Mouse (Mus musculus) thymus, adult 18-20 months (tissue): ENCODE data around the gene Cacnb1.

Experiments used
- DNase-seq, 2 experiments: peaks; one replicate each; pipeline ENCODE4 v3.0.0; 2022; ENCODE audit warnings: mixed read lengths in 2 of 2

Cacnb1 gene

DNA sequence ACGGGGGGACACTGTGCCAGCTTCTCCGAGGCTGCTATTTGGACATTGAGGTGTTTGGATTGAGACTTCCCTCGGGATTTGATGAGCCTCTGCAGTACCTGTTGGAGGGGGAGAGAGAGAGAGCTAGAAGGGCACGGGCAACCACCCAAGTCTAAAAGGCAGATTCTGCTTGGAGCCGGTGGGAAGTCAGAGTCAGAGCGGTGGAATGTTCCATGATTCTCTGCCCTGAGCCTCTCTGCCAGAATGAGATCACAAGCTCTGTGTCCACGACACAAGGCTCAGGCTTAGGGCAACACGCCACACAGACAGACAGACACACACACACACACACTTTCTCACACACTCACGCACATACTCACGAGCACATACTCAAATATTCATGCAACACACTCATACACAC, 17.1 kb downstream of the Cacnb1 start:
- DNase-seq = no peak

DNA sequence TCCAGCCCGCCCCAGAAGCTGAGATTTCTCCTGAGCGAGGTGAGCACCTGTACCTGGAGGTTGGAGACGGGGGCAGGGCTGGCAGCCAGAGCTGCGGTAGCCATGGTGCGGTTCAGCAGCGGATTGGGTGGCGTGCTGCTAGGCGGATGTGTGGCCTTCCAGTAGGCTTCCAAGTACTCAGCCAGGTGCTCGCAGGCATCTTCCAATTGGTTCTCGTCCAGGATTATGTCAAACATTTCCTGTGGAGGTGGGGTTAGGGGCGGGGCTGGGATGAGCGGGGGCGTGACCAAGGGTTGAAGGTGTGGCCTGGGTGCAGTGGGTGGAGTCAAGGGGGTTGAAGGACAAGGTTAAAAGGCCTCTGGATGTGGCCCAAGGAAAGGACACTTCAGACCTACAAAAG, 17.8 kb downstream of the Cacnb1 start:
- DNase-seq = peak in 1 of 2 experiments; percentile 16

GRCm38 (mm10) chr11:98004161-98004560, 18.7 kb downstream of the Cacnb1 start:
- DNase-seq = no peak

- DNase-seq = no peak
These were observed 19.6 kb downstream of the Cacnb1 start for GRCm38 (mm10) chr11:98003171-98003671.

GRCm38 (mm10) chr11:98002627-98003026, 20.2 kb downstream of the Cacnb1 start:
- peak; percentile 79 to 89 for DNase-seq

DNA sequence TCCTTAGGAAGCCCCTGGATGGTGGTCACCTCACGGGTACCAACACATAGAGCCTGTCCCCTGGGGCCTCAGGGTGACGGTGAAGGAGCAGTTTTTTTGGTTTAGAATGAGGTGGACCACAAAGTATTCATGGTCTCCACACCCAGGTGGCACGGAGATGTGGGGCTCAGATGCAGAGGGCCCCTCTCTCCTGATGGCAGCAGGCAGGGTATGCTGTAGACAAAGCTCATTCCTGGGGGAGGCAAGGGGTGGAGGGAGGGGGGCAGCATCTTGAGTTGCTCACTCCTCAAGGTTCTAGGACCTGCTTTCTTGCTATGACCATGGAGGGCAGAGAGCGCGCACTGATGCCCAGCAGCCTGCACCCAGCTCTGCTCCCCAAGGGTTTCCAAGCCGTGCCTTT, 20.8 kb downstream of the Cacnb1 start:
- peak in 1 of 2 experiments; percentile 48 for DNase-seq

DNA sequence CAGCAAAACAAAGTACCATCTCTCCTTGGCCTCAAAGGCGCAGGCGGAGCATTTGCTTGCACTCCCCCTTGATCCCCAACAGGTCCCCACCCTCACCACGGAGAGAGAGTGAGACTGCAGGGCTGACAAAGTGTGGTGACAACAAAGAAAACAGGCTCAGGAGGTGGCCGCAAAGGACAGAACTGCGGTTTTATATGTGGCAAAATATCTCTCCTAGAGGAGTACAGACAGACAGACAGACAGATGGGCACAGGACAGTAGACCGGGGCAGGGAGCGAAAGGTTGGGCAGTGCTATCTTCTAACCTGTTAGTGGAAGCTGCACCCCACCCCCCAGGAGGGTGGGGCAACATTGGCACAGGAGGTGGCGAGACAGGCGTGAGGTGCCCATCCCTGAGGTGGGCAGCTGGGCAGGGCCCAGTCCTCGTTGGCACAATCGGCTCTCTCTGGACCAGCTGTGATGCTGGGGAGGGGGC, 21.4 kb downstream of the Cacnb1 start:
- peak; percentile 78 to 91 for DNase-seq

- peak; percentile 91 to 95 for DNase-seq
These were observed 22.3 kb downstream of the Cacnb1 start for GRCm38 (mm10) chr11:98000378-98001140.

GRCm38 (mm10) chr11:97999748-98000147, 23.1 kb downstream of the Cacnb1 start:
- no peak for DNase-seq

DNA sequence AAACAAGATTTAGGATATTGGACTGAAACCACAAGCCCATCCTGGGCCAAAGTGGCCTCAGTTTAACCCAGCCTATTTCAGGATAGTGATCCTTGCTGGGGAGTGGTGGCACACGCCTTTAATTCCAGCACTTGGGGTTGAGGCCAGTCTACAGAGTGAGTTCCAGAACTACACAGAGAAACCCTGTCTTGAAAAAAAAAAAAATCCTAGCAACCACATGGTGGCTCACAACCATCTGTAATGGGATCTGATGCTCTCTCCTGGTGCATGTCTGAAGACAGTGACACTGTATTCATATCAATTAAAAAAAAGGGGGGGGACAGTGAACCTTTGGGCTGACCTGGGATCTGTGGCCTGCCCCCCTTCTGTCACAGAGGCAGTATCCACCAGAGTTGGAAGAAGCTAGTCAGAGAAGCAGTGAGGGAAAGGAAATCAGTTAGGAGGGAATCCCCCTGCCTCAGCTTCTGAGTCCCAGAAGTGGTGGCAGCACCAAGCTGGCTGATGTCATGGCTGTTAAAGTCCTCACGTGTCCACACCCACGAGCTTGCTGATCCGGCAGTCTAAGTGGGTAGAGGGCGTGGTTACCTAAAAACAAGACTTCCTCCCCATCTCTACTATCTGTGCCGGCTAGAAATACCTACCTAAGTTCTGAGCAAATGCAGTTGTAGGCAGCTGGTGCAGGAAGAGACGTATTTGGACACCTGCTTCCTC, 23.8 kb downstream of the Cacnb1 start:
- DNase-seq = peak; percentile 58 to 83

DNA sequence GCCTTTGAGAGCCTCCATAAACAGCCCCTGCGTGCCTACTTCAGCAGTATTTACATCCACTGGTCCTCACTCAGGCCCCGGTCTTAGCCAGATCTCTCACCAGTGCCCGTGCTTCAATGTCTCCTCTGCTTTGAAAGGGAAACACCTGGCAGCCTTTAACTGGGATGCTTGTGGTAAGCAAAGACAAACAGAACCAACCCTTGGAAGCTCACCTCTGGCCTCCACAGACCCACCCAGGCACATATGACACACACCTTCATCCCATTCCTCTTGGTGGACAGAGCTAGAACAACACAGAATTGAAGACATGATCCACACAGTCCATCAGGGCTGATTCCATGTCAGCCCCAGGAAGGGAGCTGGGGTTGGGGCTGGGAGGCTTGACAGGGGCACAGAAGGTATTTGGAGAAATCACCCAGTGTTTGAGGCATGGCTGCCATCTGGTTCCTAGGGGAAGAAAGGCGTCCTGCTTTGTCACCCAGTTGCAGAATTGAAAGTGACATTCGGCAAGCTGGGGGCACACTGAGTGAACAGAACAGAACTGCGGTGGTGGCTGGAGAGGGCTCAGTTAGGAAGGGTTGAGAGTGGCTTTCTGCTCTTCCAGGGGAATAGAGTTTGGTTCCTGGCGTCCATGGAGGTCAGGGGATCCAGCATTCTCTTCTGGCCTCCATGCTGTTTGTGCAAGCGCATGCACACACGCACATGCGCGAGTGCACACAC, 24.6 kb downstream of the Cacnb1 start:
- DNase-seq = no peak

- no peak for DNase-seq
These were observed 25.4 kb downstream of the Cacnb1 start for GRCm38 (mm10) chr11:97997387-97997960.

GRCm38 (mm10) chr11:97996691-97997090, 26.1 kb downstream of the Cacnb1 start:
- no peak for DNase-seq

GRCm38 (mm10) chr11:97995564-97996288, 27.1 kb downstream of the Cacnb1 start, which contains the start of gene Arl5c:
Gene Arl5c (minus strand): TSS chr11:97996181.
- DNase-seq = peak; percentile 73 to 79

- DNase-seq = peak; percentile 82 to 90
These were observed 28.2 kb downstream of the Cacnb1 start for GRCm38 (mm10) chr11:97994539-97995100.

GRCm38 (mm10) chr11:97988530-97989096, 34.2 kb downstream of the Cacnb1 start:
- DNase-seq = peak; percentile 76 to 85

DNA sequence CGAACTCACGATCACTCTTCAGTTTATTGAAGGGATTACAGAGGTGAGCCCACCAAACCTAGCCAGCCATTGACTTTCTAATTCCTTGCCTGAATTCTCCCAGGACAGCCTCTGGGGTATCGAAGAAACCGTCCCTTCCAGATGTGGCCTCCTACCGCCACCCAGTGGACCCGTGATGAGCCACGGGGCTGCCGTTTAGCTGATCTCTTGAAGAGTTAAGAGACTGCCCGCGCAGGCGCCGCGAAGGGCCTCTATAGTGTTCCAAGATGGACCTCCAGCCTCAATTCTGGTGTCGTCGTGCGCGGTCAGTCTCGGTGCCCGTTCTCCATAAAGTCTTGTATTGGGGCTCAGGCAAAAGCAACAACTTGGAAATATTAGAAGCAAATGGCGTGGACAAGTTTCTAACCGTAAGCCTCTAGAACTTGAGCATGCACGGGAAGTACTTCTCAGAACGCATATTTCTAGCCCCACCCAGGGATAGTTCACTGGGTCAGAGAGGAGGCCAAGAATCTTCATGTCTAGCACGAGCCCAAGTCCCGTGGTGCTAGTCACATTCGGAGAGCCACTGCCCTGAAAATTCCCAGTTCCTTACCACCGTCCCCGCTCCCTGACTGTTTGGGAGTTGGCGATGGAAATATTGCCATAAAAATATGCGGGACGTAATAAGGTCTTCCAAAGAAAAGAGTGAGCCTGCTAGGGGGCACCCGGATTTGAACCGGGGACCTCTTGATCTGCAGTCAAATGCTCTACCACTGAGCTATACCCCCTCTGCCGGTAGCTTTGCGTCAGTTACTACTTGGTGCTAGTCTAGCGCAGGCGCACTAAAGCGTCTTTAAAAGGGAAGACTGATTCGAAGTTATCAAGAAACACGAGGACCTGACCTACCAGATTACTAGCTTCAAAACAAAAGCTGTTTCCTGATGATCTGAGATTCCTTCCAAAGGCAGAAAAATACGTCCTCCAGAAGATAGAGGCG, 35.0 kb downstream of the Cacnb1 start:
- peak; percentile 85 to 91 for DNase-seq

DNA sequence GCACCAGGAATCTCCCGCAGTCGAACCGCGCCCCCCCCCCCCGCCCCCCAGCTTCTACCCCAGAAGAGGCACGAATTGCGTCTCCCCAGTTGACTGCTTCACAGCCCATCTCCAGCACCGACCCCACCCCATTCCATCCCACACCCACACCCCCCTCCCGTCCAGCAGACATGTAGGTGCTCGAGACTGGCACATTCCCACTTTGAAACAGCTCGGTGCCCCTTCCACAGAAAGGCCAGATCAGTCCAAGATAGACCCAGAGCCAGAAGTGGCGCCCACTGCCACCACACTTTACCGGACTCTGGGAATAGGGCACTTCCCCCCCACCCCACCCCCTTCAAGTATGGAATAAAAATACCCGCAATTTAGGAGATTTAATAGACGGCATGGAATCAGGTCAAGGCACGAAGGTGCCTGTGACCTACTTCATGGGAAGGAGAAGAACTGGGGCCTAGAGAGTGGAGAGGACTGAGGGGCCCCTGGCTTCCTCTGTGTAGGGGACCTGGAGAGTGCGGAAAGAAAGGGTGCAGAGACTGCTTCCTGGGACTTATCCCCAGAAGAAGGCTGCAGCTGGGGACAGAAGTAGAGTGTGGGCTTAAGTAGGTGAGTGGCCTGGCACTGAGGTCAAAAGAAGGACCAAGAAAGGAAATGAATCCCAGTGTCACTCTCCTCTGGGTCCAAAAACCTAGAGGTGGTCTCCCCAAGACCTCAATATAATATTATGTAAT, 35.9 kb downstream of the Cacnb1 start:
- no peak for DNase-seq
